Mouse (Mus musculus) embryonic facial prominence, embryonic 15.5 days (tissue): ENCODE results near the gene Wnk1. TPM values are rescaled to one million over a fixed set of nuclear protein-coding genes. Genes with fewer than 3 reads are reported as not detected.

Source experiments
- ATAC-seq: fragments of 200-750 bp; cut with Nextera tagmentation; 2 replicates; pipeline ENCODE4 v1.8.0; 2017; ENCODE audit warnings: low read depth, moderate TSS enrichment; ENCODE audit not compliant: insufficient number of reproducible peaks, low FRiP score, low TSS enrichment
- H3K27ac ChIP-seq: fragments of 300-500 bp; sonication (generic); replicated peaks from 2 replicates; pipeline ENCODE4 v1.5.1; 2015; ENCODE audit warnings: mild to moderate bottlenecking, inconsistent platforms
- H3K27me3 ChIP-seq: fragments of 300-500 bp; sonication (generic); 2 replicates; pipeline ENCODE4 v1.6.1; 2015; ENCODE audit warnings: inconsistent platforms
- H3K36me3 ChIP-seq: fragments of 300-500 bp; sonication (generic); 2 replicates; pipeline ENCODE4 v1.6.1; 2015; ENCODE audit warnings: mild to moderate bottlenecking, inconsistent platforms
- H3K4me1 ChIP-seq: fragments of 300-500 bp; sonication (generic); 2 replicates; pipeline ENCODE4 v1.6.1; 2015; ENCODE audit warnings: inconsistent platforms
- H3K4me2 ChIP-seq: fragments of 300-500 bp; sonication (generic); replicated peaks from 2 replicates; pipeline ENCODE4 v1.6.1; 2015; ENCODE audit warnings: mild to moderate bottlenecking, inconsistent platforms
- H3K4me3 ChIP-seq: fragments of 300-500 bp; sonication (generic); replicated peaks from 2 replicates; pipeline ENCODE4 v1.5.1; 2015; ENCODE audit warnings: mild to moderate bottlenecking, inconsistent platforms
- H3K9ac ChIP-seq: fragments of 300-500 bp; sonication (generic); 2 replicates; pipeline ENCODE4 v1.6.1; 2015; ENCODE audit warnings: inconsistent platforms
- H3K9me3 ChIP-seq: fragments of 300-500 bp; sonication (generic); replicated peaks from 2 replicates; pipeline ENCODE4 v1.6.1; 2016; ENCODE audit warnings: inconsistent platforms
- WGBS: fragments of 180-500 bp; shearing (Covaris S2); methylation state at CpG from one replicate; pipeline ENCODE4 v1.1.7; 2015; 5-methylcytosine and 5-hydroxymethylcytosine counted together
- microRNA counts: library from miRNA; unstranded; fragments of <30 nt; microRNA quantifications from one replicate; lab custom pipeline; 2016
- microRNA-seq: library from miRNA; unstranded; fragments of <30 nt; microRNA quantifications from one replicate; pipeline ENCODE4, GENCODE M21; 2016; ENCODE audit warnings: borderline number of aligned reads
- polyA plus RNA-seq: library from polyadenylated mRNA; unstranded; fragments of >200 nt; fragmentation: Nextera tagmentation; extraction: Ambion mirVana; gene quantifications from 2 replicates; pipeline ENCODE4 v1.2.1, GENCODE M21; 2015

Gene Wnk1
- polyA plus RNA-seq, 1 experiment from 2014 or later = 67.1 TPM

GRCm38 (mm10) chr6:119902204-119903080 is 136.0 kb downstream of the Wnk1 start, which contains the start of gene Rad52:
Rad52 (plus strand) TSS chr6:119902698.
- H3K9ac ChIP-seq = peak within 1 kb of the TSS; percentile 85
- H3K27ac ChIP-seq = peak within 1 kb of the TSS; percentile 99
- peak within 1 kb of the TSS; percentile 60 for H3K4me2 ChIP-seq
- under 1% methylated on average over 67 of the region's 67 CpGs for WGBS
- H3K36me3 ChIP-seq = no peaks in the 10 kb centered on the region
- H3K27me3 ChIP-seq = no peaks in the 10 kb centered on the region
- ATAC-seq = peak; percentile 83
- H3K9me3 ChIP-seq = no peaks in the 10 kb centered on the region
- H3K4me3 ChIP-seq = peak within 1 kb of the TSS; percentile 94
- H3K4me1 ChIP-seq = peaks cover 6% of the 10 kb centered on the region

- no peak overlapping the region for H3K4me2 ChIP-seq
- no peak overlapping the region for H3K27ac ChIP-seq
- ATAC-seq = no peak
- H3K9me3 ChIP-seq = no peaks in the 10 kb centered on the region
- no peaks in the 10 kb centered on the region for H3K27me3 ChIP-seq
- no peaks in the 10 kb centered on the region for H3K4me1 ChIP-seq
- WGBS = 80% methylated on average over 7 of the region's 7 CpGs
- H3K36me3 ChIP-seq = no peaks in the 10 kb centered on the region
- H3K4me3 ChIP-seq = no peak overlapping the region
- H3K9ac ChIP-seq = no peak overlapping the region
Measured at GRCm38 (mm10) chr6:119892711-119893110, 145.8 kb downstream of the Wnk1 start.

GRCm38 (mm10) chr6:119883151-119883550 is 155.3 kb downstream of the Wnk1 start:
- no peak for ATAC-seq
- no peaks in the 10 kb centered on the region for H3K27me3 ChIP-seq
- 75% methylated on average over 7 of the region's 7 CpGs for WGBS

More at GRCm38 (mm10) chr6:119883151-119883550, 155.3 kb downstream of the Wnk1 start:
- Histone ChIP-seq H3K9ac (no peak overlapping the region), H3K4me3 (no peak overlapping the region), H3K4me2 (no peak overlapping the region), H3K36me3 (no peaks in the 10 kb centered on the region), H3K4me1 (no peaks in the 10 kb centered on the region), H3K9me3 (no peaks in the 10 kb centered on the region), H3K27ac (no peak overlapping the region)

MicroRNAs within 50 kb of the gene (microRNA counts, 519-probe panel; counts per million panel counts)
- not detected for microRNA mmu-miR-706 (lab: Ali Mortazavi, UCI)

Small RNAs within 50 kb of the gene (microRNA-seq; reads per million reads assigned to microRNA genes)
- gene Mir706 = not detected

Other genes with a start within 250 kb of the Wnk1 start
- 19.2 and 21.2 TPM in 2 replicates for gene Erc1, start 190.5 kb downstream of the Wnk1 start, polyA plus RNA-seq
- 21.7 and 23.5 TPM in 2 replicates for gene Rad52, start 136.0 kb downstream of the Wnk1 start, polyA plus RNA-seq
- 0.49 TPM in 1 of 2 replicates, not detected in the other for gene Ninj2, start 54.7 kb upstream of the Wnk1 start, polyA plus RNA-seq